Mouse (Mus musculus) stomach, postnatal 0 days (tissue): ENCODE measurements around the gene Dab1.

Experiments used
- CTCF ChIP-seq: IDR thresholded peaks from 2 replicates; pipeline ENCODE4 v1.5.1; 2016; ENCODE audit warnings: antibody characterized with exemption, low read depth, mild to moderate bottlenecking, moderate library complexity
- EP300 ChIP-seq: optimal IDR thresholded peaks from 2 replicates; pipeline ENCODE3; 2016; ENCODE audit warnings: antibody characterized with exemption

DNA sequence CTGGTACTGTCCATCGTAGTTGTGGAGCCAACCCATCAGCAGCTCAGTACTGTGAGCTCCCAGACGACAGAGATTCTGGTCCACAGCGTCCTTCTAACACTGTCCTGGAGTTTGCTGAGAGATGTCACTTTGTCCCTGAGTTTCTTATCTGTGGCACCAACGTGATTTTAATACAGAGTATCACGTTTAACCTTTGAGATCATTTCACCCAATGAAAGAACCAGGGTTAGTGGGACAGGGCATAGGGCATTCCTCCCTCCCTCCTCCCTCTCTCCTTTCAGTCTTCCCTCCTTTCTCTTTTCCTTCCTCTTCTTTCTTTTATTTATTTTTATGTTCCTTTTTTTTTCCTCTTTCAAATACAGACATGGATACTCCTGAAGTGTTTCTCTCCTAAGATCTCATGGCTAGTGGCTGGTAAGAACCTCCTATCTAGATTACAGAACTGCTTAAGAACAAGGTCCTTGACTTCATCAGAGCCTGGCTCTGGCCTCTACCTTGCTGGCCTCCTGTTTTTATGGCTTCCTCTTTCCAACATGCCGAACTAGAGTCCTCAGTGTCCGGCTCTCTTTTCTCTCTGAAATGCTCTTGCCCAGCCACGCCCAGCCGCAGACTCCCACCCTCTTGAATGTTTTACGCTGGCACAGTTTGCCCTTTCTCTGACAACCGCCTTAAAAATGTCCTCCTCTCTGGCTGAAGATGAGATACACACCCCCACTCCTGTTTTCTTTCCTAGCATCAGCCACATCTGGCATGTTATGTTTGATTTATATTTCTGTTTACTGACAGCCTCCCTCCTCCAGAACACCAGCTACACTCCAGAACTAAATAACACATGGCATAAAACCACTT is 844.0 kb downstream of the Dab1 start:
- TF ChIP-seq CTCF = no peak
- no peak for TF ChIP-seq EP300
